Mouse (Mus musculus): ENCODE results near the gene Acsbg2. TPM values are rescaled to one million over a fixed set of nuclear protein-coding genes. Genes with fewer than 3 reads are reported as not detected.

The Acsbg2 gene
- polyA plus RNA-seq, 1 experiment, result not detected

DNA sequence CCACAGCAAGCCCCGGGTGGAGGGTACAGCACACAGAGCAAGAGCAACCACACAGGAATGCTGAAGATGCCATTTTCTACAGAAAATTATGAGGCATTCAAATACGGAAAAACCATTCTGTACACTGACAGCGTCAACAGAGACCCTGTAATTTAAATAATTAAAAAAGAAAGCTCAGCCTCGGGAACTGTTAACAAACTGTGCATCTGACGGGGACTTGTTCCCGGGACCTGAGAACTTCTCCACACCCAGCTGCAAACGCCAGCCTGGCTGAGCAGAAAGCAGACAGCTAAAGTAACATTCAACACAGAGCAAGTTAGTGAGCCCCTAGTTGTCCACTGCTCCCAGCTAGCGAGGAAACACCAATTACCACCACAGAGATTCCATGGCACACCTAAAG is 72.2 kb downstream of the Acsbg2 start:
- no peak for TF ChIP-seq CTCF (IDR thresholded peaks at IDR 0.05; ENCODE audit: insufficient read depth, low read depth, low read length)
- no peak for TF ChIP-seq POLR2A (IDR thresholded peaks at IDR 0.05; ENCODE audit: insufficient read depth, low read depth, low read length)
- H3K27ac ChIP-seq (ENCODE audit: insufficient read depth, low read depth, low read length), result no peak overlapping the region
- WGBS, result 33% methylated on average over 8 of the region's 8 CpGs

GRCm38 (mm10) chr17:56799276-56799675 is 75.0 kb downstream of the Acsbg2 start:
- 74% methylated on average over 3 of the region's 3 CpGs for WGBS
- H3K4me1 ChIP-seq (ENCODE audit: control insufficient read depth, insufficient read depth, low read length), result no peaks in the 10 kb centered on the region
- TF ChIP-seq POLR2A (IDR thresholded peaks at IDR 0.05; ENCODE audit: insufficient read depth, low read depth, low read length) (no peak), CTCF (IDR thresholded peaks at IDR 0.05; ENCODE audit: insufficient read depth, low read depth, low read length) (no peak)

More for the DNA sequence above, 72.2 kb downstream of the Acsbg2 start:
- Histone ChIP-seq H3K4me3 (ENCODE audit: insufficient read depth, low read depth, low read length) (no peak overlapping the region), H3K4me1 (ENCODE audit: control insufficient read depth, insufficient read depth, low read length) (no peaks in the 10 kb centered on the region)

GRCm38 (mm10) chr17:56793614-56794319 is 80.5 kb downstream of the Acsbg2 start:
- 70% methylated on average over 6 of the region's 6 CpGs for WGBS
- H3K27ac ChIP-seq (ENCODE audit: insufficient read depth, low read depth, low read length), result no peak overlapping the region
- H3K4me3 ChIP-seq (ENCODE audit: insufficient read depth, low read depth, low read length), result no peak overlapping the region
- peaks cover 5% of the 10 kb centered on the region for H3K4me1 ChIP-seq (ENCODE audit: control insufficient read depth, insufficient read depth, low read length)
- TF ChIP-seq POLR2A (IDR thresholded peaks at IDR 0.05; ENCODE audit: insufficient read depth, low read depth, low read length) (no peak), CTCF (IDR thresholded peaks at IDR 0.05; ENCODE audit: insufficient read depth, low read depth, low read length) (no peak)

More at GRCm38 (mm10) chr17:56799276-56799675, 75.0 kb downstream of the Acsbg2 start:
- Histone ChIP-seq H3K4me3 (ENCODE audit: insufficient read depth, low read depth, low read length) (no peak overlapping the region), H3K27ac (ENCODE audit: insufficient read depth, low read depth, low read length) (no peak overlapping the region)

Other genes starting within 250 kb of the Acsbg2 start
- gene Lonp1, start 247.6 kb downstream of the Acsbg2 start, polyA plus RNA-seq (2012; ENCODE audit: insufficient read depth, insufficient read length, low replicate concordance, missing spikeins), result not detected in 2 replicates
- not detected in 2 replicates for gene Catsperd, start 246.3 kb downstream of the Acsbg2 start, polyA plus RNA-seq (2012; ENCODE audit: insufficient read depth, insufficient read length, low replicate concordance, missing spikeins)
- not detected in 2 replicates for gene Ranbp3, start 201.2 kb downstream of the Acsbg2 start, polyA plus RNA-seq (2012; ENCODE audit: insufficient read depth, insufficient read length, low replicate concordance, missing spikeins)
- gene Ndufa11, start 156.7 kb downstream of the Acsbg2 start, polyA plus RNA-seq (2012; ENCODE audit: insufficient read depth, insufficient read length, low replicate concordance, missing spikeins), result not detected in 2 replicates
- not detected in 2 replicates for gene Vmac, start 156.4 kb downstream of the Acsbg2 start, polyA plus RNA-seq (2012; ENCODE audit: insufficient read depth, insufficient read length, low replicate concordance, missing spikeins)
- not detected in 2 replicates for gene Nrtn, start 116.9 kb downstream of the Acsbg2 start, polyA plus RNA-seq (2012; ENCODE audit: insufficient read depth, insufficient read length, low replicate concordance, missing spikeins)
- gene Dus3l, start 109.7 kb downstream of the Acsbg2 start, polyA plus RNA-seq (2012; ENCODE audit: insufficient read depth, insufficient read length, low replicate concordance, missing spikeins), result not detected in 2 replicates
- not detected in 2 replicates for gene Prr22, start 104.2 kb downstream of the Acsbg2 start, polyA plus RNA-seq (2012; ENCODE audit: insufficient read depth, insufficient read length, low replicate concordance, missing spikeins)
- not detected in 2 replicates for gene Rfx2, start 43.4 kb downstream of the Acsbg2 start, polyA plus RNA-seq (2012; ENCODE audit: insufficient read depth, insufficient read length, low replicate concordance, missing spikeins)
- gene 1700061G19Rik, start 1.0 kb upstream of the Acsbg2 start, polyA plus RNA-seq (2012; ENCODE audit: insufficient read depth, insufficient read length, low replicate concordance, missing spikeins), result not detected in 2 replicates
- not detected in 2 replicates for gene Mllt1, start 61.0 kb upstream of the Acsbg2 start, polyA plus RNA-seq (2012; ENCODE audit: insufficient read depth, insufficient read length, low replicate concordance, missing spikeins)
- gene Acer1, start 107.7 kb upstream of the Acsbg2 start, polyA plus RNA-seq (2012; ENCODE audit: insufficient read depth, insufficient read length, low replicate concordance, missing spikeins), result not detected in 2 replicates
- gene Clpp, start 115.9 kb upstream of the Acsbg2 start, polyA plus RNA-seq (2012; ENCODE audit: insufficient read depth, insufficient read length, low replicate concordance, missing spikeins), result not detected in 2 replicates
- not detected in 2 replicates for gene Alkbh7, start 122.9 kb upstream of the Acsbg2 start, polyA plus RNA-seq (2012; ENCODE audit: insufficient read depth, insufficient read length, low replicate concordance, missing spikeins)
- not detected in 2 replicates for gene Pspn, start 125.6 kb upstream of the Acsbg2 start, polyA plus RNA-seq (2012; ENCODE audit: insufficient read depth, insufficient read length, low replicate concordance, missing spikeins)
- gene Gtf2f1, start 136.8 kb upstream of the Acsbg2 start, polyA plus RNA-seq (2012; ENCODE audit: insufficient read depth, insufficient read length, low replicate concordance, missing spikeins), result not detected in 2 replicates
- not detected in 2 replicates for gene Gm17949, start 137.0 kb upstream of the Acsbg2 start, polyA plus RNA-seq (2012; ENCODE audit: insufficient read depth, insufficient read length, low replicate concordance, missing spikeins)
- 183 TPM in 1 of 2 replicates, not detected in the other for gene Khsrp, start 157.1 kb upstream of the Acsbg2 start, polyA plus RNA-seq (2012; ENCODE audit: insufficient read depth, insufficient read length, low replicate concordance, missing spikeins)
- not detected in 2 replicates for gene Slc25a41, start 167.2 kb upstream of the Acsbg2 start, polyA plus RNA-seq (2012; ENCODE audit: insufficient read depth, insufficient read length, low replicate concordance, missing spikeins)
- not detected in 2 replicates for gene Crb3, start 184.7 kb upstream of the Acsbg2 start, polyA plus RNA-seq (2012; ENCODE audit: insufficient read depth, insufficient read length, low replicate concordance, missing spikeins)
- 526 and 583 TPM in 2 replicates for gene Slc25a23, start 185.4 kb upstream of the Acsbg2 start, polyA plus RNA-seq (2012; ENCODE audit: insufficient read depth, insufficient read length, low replicate concordance, missing spikeins)
- not detected in 2 replicates for gene Dennd1c, start 204.1 kb upstream of the Acsbg2 start, polyA plus RNA-seq (2012; ENCODE audit: insufficient read depth, insufficient read length, low replicate concordance, missing spikeins)
- 276 TPM in 1 of 2 replicates, not detected in the other for gene Tubb4a, start 213.3 kb upstream of the Acsbg2 start, polyA plus RNA-seq (2012; ENCODE audit: insufficient read depth, insufficient read length, low replicate concordance, missing spikeins)
- not detected in 2 replicates for gene Tnfsf9, start 230.9 kb upstream of the Acsbg2 start, polyA plus RNA-seq (2012; ENCODE audit: insufficient read depth, insufficient read length, low replicate concordance, missing spikeins)